Mouse (Mus musculus) megakaryocyte, embryonic 14.5 days (primary cell): ENCODE data around the gene Adgrf2.

Experiments
- FLI1 ChIP-seq: IDR thresholded peaks from 2 replicates; pipeline ENCODE4 v1.6.1; 2012; ENCODE audit warnings: low read length, inconsistent platforms, mixed read lengths
- GATA1 ChIP-seq: IDR thresholded peaks from 3 replicates; pipeline ENCODE4 v1.6.1; 2012; ENCODE audit warnings: mixed read lengths, low read length, inconsistent platforms, borderline replicate concordance

GRCm38 (mm10) chr17:42717161-42717560, 24.8 kb downstream of the Adgrf2 start:
- no peak for TF ChIP-seq GATA1
- TF ChIP-seq FLI1: no peak
